Mouse (Mus musculus) liver, postnatal 0 days (tissue): ENCODE results near the gene Irf2bp1. TPM values are rescaled to one million over a fixed set of nuclear protein-coding genes. Genes with fewer than 3 reads are reported as not detected.

Source experiments
- ATAC-seq: fragments of 200-750 bp; cut with Nextera tagmentation; 2 replicates; pipeline ENCODE4 v1.8.0; 2017; ENCODE audit warnings: mild to moderate bottlenecking, moderate library complexity
- DNase-seq: peaks from one replicate; pipeline ENCODE4 v3.0.0-alpha.2; 2016
- H3K27ac ChIP-seq: fragments of 300-500 bp; sonication (generic); 2 replicates; pipeline ENCODE4 v1.5.1; 2014; ENCODE audit warnings: antibody characterized with exemption, moderate library complexity, mild to moderate bottlenecking, low read depth
- H3K27me3 ChIP-seq: fragments of 300-500 bp; sonication (generic); 2 replicates; pipeline ENCODE4 v1.6.1; 2014; ENCODE audit warnings: low read length, control low read depth, mixed read lengths; ENCODE audit not compliant: insufficient read depth
- H3K36me3 ChIP-seq: fragments of 300-500 bp; sonication (generic); replicated peaks from 2 replicates; pipeline ENCODE4 v1.6.1; 2014; ENCODE audit warnings: mild to moderate bottlenecking, control low read depth, low read length, moderate library complexity, mixed read lengths; ENCODE audit not compliant: insufficient read depth
- H3K4me1 ChIP-seq: fragments of 300-500 bp; sonication (generic); 2 replicates; pipeline ENCODE4 v1.6.1; 2014; ENCODE audit warnings: antibody characterized with exemption, mild to moderate bottlenecking, control low read depth; ENCODE audit not compliant: insufficient read depth
- H3K4me2 ChIP-seq: fragments of 300-500 bp; sonication (generic); 2 replicates; pipeline ENCODE4 v1.6.1; 2014; ENCODE audit warnings: low read depth, mild to moderate bottlenecking, low read length, moderate library complexity, mixed read lengths
- H3K4me3 ChIP-seq: fragments of 300-500 bp; sonication (generic); 2 replicates; pipeline ENCODE4 v1.5.1; 2014; ENCODE audit warnings: low read depth, low read length
- H3K9ac ChIP-seq: fragments of 300-500 bp; sonication (generic); replicated peaks from 2 replicates; pipeline ENCODE4 v1.6.1; 2014; ENCODE audit warnings: mild to moderate bottlenecking, moderate library complexity
- H3K9me3 ChIP-seq: fragments of 300-500 bp; sonication (generic); 2 replicates; pipeline ENCODE4 v1.6.1; 2016; ENCODE audit warnings: mild to moderate bottlenecking, control low read depth, low read length, mixed read lengths
- CTCF ChIP-seq: sonication (generic); IDR thresholded peaks from 2 replicates; pipeline ENCODE4 v1.5.1; 2016; ENCODE audit warnings: antibody characterized with exemption, low read depth
- EP300 ChIP-seq: IDR thresholded peaks from 2 replicates; pipeline ENCODE4 v1.6.1; 2016; ENCODE audit warnings: antibody characterized with exemption, low read depth, mild to moderate bottlenecking
- WGBS: fragments of 180-500 bp; shearing (Covaris S2); extraction: QIAGEN DNeasy Blood & Tissue Kit; methylation state at CpG from one replicate; pipeline ENCODE4 v1.1.7; 2014; ENCODE audit not compliant: insufficient replicate concordance; 5-methylcytosine and 5-hydroxymethylcytosine counted together
- polyA plus RNA-seq: library from polyadenylated mRNA; unstranded; fragments of >200 nt; fragmentation: Nextera tagmentation; extraction: Ambion mirVana; gene quantifications from 2 replicates; pipeline ENCODE4 v1.2.1, GENCODE M21; 2015

The Irf2bp1 gene
- polyA plus RNA-seq, 1 experiment from 2014 or later, result 6.3 TPM

DNA sequence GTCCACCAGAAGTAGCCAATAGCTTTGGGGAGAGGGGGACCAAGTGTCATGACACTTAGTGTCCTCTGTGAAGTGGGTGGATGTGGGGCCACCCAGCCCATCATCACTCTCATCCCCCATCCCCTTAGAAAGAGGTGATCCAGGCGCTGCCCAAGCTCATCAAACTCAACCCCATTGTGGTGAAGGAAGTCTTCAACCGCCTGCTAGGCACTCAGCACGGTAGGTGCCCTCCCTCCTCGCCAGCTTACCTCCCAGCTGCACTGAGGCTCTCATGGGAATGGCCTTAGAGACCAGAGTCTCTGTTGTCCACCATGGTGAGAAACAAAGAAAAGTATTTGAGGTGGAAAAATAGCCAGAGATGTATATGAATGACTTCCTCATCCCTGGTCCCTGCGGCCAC is 45.4 kb downstream of the Irf2bp1 start:
- peaks cover 64% of the 10 kb centered on the region for H3K36me3 ChIP-seq
- H3K27me3 ChIP-seq, result no peaks in the 10 kb centered on the region
- no peak overlapping the region for H3K9ac ChIP-seq
- H3K4me3 ChIP-seq, result no peak overlapping the region
- WGBS, result 83% methylated on average over 5 of the region's 5 CpGs
- no peaks in the 10 kb centered on the region for H3K4me1 ChIP-seq
- TF ChIP-seq CTCF, result no peak
- TF ChIP-seq EP300, result no peak
- ATAC-seq (no peak), DNase-seq (no peak)
- H3K4me2 ChIP-seq, result no peak overlapping the region
- H3K9me3 ChIP-seq, result no peaks in the 10 kb centered on the region
- H3K27ac ChIP-seq, result no peak overlapping the region

DNA sequence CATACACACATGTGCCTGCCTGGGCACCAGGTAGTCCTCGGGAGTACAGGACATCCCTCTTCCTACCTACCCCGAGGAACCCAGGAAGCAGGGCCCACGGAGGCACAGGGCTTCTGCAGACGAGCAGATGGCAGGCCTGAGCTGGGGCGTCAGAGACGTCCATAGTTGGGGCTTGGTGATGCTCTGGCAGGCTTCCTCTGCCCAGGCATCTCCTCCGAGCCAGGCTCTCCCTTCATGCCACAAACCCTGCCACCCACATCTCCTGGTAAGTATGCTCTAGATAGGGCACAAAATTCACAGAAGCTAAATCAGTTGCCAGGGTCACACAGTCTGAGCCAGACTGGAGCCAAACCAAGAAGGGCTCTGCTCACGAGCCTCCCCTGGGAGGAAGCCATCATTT is 46.3 kb downstream of the Irf2bp1 start:
- no peak overlapping the region for H3K9ac ChIP-seq
- H3K4me3 ChIP-seq, result no peak overlapping the region
- no peaks in the 10 kb centered on the region for H3K27me3 ChIP-seq
- peaks cover 58% of the 10 kb centered on the region for H3K36me3 ChIP-seq
- no peaks in the 10 kb centered on the region for H3K4me1 ChIP-seq
- no peak overlapping the region for H3K4me2 ChIP-seq
- 73% methylated on average over 8 of the region's 8 CpGs for WGBS
- H3K9me3 ChIP-seq, result no peaks in the 10 kb centered on the region
- no peak for DNase-seq
- no peak overlapping the region for H3K27ac ChIP-seq
- ATAC-seq, result no peak
- no peak for TF ChIP-seq EP300
- no peak for TF ChIP-seq CTCF

DNA sequence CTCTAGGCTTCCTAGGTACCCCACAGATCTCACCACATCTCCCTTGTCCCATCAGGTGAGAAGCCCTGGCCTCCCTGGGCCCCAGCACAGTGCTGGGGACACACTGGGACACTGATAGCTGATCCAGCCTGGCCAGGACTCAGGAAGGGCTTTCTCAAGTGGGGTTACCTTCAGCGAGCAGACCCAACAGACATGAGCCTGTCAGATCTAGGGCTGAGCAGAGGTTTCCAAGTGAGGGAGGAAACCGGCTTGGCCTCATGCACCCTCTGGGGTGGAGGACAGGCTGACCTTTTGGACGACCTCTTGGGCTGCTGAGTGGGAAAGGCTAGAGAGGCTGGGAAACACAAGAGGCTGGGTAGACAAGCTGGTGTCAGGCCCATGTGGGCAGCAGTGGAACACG is 47.3 kb downstream of the Irf2bp1 start:
- Histone ChIP-seq H3K27me3 (no peaks in the 10 kb centered on the region), H3K4me3 (no peak overlapping the region), H3K36me3 (peaks cover 48% of the 10 kb centered on the region), H3K4me1 (no peaks in the 10 kb centered on the region), H3K9me3 (no peaks in the 10 kb centered on the region), H3K27ac (no peak overlapping the region), H3K9ac (no peak overlapping the region), H3K4me2 (no peak overlapping the region)
- no peak for DNase-seq
- ATAC-seq, result no peak
- TF ChIP-seq CTCF, result no peak
- no peak for TF ChIP-seq EP300
- WGBS, result 67% methylated on average over 4 of the region's 4 CpGs

DNA sequence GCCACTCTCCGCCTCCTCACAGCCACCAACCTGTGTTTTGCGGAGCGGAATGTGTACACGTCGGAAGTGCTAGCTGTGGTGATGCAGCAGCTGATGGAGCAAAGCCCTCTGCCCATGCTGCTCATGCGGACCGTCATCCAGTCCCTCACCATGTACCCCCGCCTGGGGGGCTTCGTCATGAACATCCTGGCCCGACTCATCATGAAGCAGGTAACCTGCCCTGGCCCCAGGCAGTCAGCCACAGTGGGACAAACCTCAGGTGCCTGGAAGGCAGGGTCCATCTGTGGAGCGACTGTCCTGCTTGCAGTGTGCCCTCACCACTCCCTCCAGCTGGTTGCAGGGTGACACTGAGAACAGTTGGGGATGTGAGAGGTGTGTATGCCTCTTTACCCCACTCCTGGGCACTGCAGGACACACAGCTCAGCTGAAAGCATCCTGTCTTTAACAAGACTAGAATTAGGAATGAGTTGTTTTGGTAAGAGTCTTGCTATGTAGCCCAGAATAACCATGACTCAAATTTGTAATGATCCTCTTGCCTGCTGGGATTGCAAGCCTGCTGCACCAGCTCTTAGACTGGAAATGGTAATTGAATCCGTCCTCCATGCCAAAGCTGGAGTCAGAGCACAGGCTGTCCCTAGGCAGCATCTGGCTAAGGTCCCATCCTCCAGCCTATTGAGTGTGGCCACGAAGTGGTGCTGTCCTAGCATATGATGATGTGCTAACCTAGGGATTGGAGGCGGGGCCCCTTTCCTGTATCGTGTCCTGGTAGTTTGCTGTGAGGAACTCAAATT is 48.7 kb downstream of the Irf2bp1 start:
- 84% methylated on average over 15 of the region's 15 CpGs for WGBS
- Histone ChIP-seq H3K4me1 (no peaks in the 10 kb centered on the region), H3K36me3 (peaks cover 35% of the 10 kb centered on the region), H3K9ac (no peak overlapping the region), H3K27ac (no peak overlapping the region), H3K9me3 (no peaks in the 10 kb centered on the region), H3K4me2 (no peak overlapping the region), H3K4me3 (no peak overlapping the region), H3K27me3 (no peaks in the 10 kb centered on the region)
- TF ChIP-seq EP300 (no peak), CTCF (no peak)
- ATAC-seq, result no peak
- DNase-seq, result no peak

DNA sequence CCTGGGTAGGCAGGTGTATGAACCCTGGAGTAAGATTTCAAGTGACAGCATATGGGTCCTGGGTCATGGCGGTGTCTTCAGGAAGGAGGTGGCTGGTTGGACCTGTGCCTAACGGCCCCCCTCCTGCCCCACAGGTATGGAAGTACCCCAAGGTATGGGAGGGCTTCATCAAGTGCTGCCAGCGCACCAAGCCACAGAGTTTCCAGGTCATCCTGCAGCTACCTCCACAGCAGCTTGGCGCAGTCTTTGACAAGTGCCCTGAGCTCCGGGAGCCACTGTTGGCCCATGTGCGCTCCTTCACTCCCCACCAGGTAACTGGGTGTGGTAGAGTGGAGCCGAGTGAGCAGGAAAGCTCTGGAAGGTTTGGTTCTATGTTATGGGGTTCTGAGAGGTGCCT is 49.3 kb downstream of the Irf2bp1 start:
- H3K27ac ChIP-seq, result no peak overlapping the region
- H3K9ac ChIP-seq, result no peak overlapping the region
- H3K4me2 ChIP-seq, result no peak overlapping the region
- H3K27me3 ChIP-seq, result no peaks in the 10 kb centered on the region
- peaks cover 29% of the 10 kb centered on the region for H3K36me3 ChIP-seq
- ATAC-seq (no peak), DNase-seq (no peak)
- H3K4me1 ChIP-seq, result no peaks in the 10 kb centered on the region
- no peaks in the 10 kb centered on the region for H3K9me3 ChIP-seq
- no peak for TF ChIP-seq CTCF
- TF ChIP-seq EP300, result no peak
- no peak overlapping the region for H3K4me3 ChIP-seq
- 85% methylated on average over 7 of the region's 7 CpGs for WGBS

DNA sequence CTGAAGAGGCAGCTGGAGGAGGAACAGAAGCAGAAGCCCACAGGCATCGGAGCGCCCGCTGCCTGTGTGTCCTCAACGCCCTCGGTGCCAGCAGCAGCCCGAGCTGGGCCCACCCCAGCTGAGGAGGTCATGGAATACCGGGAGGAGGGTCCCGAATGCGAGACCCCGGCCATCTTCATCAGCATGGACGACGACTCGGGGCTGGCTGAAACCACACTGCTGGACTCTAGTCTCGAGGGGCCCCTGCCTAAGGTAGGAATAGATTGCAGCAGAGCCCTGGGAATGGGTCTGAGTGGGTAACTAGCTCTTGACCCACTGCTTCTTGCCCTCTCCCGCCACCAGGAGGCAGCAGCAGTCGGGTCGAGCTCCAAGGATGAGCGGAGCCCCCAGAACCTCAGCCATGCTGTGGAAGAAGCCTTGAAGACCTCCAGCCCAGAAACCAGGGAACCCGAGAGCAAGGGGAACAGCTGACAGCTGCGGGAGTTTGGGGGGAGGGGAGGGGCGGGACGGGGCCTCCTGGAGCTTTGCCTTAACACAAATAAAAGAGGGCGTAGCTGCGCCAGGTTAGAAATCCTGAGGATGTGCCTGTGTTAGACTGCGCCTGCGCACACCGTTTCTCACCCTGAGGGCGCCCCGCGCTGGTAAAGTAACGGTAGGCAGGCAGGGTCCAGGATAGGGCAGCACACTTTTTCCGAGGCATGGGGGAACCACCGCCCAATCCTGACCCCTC is 50.4 kb downstream of the Irf2bp1 start, which contains the start of gene Rsph6a:
Gene Rsph6a, plus strand, starts transcription at position 644 of the 730 bp plus-strand sequence.
- Histone ChIP-seq H3K27ac (no peak within 1 kb of the TSS), H3K4me2 (no peak within 1 kb of the TSS), H3K9ac (no peak within 1 kb of the TSS), H3K9me3 (no peaks in the 10 kb centered on the region), H3K4me3 (no peak within 1 kb of the TSS), H3K4me1 (no peaks in the 10 kb centered on the region), H3K27me3 (no peaks in the 10 kb centered on the region), H3K36me3 (peaks cover 21% of the 10 kb centered on the region)
- DNase-seq, result no peak
- WGBS, result 60% methylated on average over 33 of the region's 33 CpGs
- TF ChIP-seq CTCF (peak; percentile 53), EP300 (no peak)
- ATAC-seq, result no peak
